Mouse (Mus musculus): ENCODE measurements around the gene Foxg1.

Gene Foxg1

GRCm38 (mm10) chr12:49386081-49386805 lies 3.8 kb downstream of the Foxg1 start:
- no peak for DNase-seq

- DNase-seq = no peak
These were observed 5.6 kb downstream of the Foxg1 start for GRCm38 (mm10) chr12:49387856-49388598.

DNA sequence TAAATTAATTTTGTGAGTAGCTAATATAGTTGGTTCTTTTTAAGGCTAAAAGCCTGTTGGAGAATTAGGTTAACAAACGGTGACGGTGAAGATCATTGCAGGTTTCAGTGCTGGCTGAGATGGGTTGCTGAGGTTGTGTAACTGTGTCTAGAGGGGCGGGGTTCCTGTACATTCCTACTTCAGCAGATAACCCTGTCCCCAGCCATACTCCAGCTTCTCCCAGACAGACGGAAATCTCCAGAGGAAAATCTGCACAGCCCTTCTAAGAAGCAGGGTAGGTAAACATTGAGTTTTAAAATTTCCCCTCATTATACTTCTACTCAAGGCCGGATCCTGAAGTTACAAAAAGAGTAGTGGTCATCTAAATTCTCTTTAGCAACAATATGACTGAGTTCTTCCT lies 7.2 kb downstream of the Foxg1 start:
- no peak for DNase-seq

DNA sequence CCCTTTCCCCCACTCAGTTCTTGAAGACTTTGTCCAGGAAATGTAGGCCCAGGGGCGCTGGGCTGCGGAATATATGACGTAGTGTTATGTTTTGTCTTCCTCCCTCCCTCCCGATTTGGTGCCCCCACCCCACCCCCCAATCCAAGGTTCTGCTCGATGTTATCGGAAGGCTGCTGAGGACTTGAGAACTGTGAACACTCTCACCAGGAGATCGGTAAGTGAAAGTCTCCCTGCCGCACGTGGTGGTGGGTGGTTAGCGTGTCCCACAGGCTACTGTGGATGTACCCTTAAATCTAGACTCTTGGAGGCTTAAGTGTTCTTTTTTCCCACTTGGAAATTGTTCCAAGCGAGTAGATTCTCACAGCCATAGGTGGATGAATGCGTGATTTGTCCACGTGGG lies 7.8 kb downstream of the Foxg1 start:
- no peak for DNase-seq

- no peak for DNase-seq
These were observed 8.5 kb downstream of the Foxg1 start for GRCm38 (mm10) chr12:49390926-49391304.

DNA sequence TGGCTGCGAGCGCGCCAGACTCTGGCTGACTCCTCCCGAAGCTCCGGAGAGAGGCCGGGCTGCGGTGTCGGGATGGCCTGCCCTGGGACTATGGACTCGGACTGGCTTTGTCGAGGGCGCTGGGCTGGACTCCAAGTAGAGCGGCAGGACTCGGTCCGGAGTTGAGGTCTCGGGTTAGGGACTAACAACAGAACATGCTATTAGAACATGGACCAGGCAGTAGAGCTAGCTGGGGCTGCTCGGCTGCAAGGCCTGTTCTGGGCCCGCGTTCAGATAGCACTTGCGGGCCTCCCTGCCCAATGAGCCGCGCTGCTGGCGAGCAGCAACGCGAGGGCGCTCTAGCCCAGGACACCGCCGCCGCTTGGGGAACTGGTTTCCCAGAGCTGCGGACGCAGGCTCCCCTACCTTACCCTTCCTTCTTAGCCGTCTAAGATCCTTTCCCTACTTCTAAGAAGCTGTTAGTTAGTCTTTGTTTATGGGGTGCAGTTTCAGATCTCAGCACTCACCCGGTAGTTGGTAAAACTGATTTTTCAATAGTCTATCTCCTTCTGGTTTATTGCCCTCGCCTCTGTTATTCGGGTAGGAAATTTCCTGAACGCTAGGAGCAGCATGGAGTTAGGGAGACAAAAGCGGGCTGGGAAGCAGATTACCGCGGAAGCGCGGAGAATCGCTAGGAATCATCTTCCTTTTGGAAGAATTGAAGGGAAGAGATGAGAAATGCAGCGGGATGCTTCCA lies 9.0 kb downstream of the Foxg1 start:
- peak; percentile 35 to 46 for DNase-seq

GRCm38 (mm10) chr12:49392041-49392390 lies 9.6 kb downstream of the Foxg1 start:
- no peak for DNase-seq

GRCm38 (mm10) chr12:49392876-49393275 lies 10.4 kb downstream of the Foxg1 start:
- DNase-seq = no peak

- no peak for DNase-seq
These were observed 11.2 kb downstream of the Foxg1 start for GRCm38 (mm10) chr12:49393639-49394038.

DNA sequence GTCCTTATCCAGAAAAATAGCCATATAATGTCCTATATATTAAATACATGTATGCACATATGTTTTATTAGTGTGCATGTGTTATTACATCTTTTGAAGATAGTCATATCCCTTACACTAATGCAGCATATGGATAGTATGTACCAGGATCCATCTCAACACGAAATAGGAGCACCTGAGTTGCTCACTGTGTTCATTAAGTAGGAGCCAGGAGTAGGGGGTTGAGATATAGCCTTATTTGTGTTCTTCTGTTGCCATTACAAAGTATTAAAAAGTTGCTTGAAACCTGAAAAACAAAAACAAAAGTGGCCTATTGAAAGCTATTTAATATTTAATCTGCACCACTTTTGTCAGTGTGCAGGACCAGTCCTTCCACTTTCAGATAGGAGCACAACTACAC lies 11.7 kb downstream of the Foxg1 start:
- no peak for DNase-seq

GRCm38 (mm10) chr12:49394836-49395235 lies 12.4 kb downstream of the Foxg1 start:
- no peak for DNase-seq

- no peak for DNase-seq
These were observed 13.5 kb downstream of the Foxg1 start for GRCm38 (mm10) chr12:49395969-49396368.

DNA sequence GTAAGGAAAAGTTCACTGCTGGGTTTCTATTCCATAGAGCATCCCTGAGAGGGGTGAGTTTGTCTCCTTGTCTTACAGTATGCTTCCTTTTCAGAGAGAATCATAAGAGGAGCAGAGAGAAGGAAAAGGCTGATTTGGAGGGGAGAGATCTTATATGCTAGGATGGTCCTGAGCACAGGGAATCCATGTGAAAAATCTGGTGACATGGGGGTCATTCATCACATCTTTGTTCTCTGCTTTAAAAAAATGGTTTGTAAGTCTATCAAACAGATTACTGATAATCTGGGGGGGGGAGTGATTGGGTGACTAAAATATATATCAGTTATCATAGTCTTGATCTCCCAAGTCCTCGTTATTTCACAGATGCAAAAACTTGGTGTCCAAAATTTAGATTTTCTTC lies 14.3 kb downstream of the Foxg1 start:
- DNase-seq = no peak

DNA sequence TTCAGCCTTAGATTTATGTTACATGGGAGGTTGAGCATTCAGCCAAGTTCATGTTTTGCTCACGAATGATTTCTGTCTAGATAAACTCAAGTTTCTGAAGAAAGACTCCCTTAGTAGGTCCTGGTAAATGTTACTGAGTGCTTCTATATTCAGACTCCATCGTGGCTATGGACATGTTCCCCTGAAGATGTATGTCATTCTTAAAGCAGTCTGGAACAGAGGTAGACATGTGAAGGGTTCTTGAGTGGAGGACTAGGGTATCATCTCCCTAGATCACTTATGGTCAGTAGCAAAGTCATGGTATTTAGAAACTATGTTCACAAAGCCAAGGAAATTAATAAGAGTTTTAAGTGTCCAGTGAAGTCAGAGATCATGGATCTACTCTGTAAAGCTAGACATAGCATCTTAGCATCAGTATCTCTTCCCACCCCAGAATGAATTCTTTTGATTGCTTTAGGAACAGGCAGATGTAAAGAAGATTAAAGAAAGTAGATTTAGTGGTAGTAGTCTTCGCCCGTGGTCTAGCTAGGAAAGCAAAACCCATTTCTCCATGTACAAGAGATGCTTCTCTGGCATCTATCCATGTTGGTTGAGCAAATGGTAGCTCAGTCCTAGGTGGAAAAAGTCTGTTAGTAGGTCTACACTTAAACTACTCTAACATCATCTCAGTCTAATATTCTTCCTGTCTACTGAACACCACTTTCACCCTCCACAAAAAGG lies 15.1 kb downstream of the Foxg1 start:
- no peak for DNase-seq

GRCm38 (mm10) chr12:49398163-49398540 lies 15.7 kb downstream of the Foxg1 start:
- no peak for DNase-seq

DNA sequence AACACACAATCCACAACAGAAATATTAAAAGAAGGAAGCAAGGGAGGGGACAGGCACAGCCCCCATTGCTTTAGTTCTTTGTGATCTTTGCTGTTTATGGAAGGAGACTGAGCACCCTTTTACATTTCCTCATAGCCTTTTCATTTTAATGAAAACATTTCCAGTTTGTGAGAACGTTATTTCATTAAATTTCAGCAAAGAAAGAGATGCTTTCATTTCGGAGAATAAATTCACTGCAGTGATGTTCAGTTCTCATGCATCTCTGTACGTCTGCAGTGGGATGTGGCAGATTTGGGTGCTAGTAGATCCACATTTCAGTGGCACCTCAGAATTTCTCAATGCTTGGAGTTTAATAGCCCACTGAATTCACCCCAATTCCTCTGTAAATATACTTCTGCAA lies 16.2 kb downstream of the Foxg1 start:
- DNase-seq = no peak

DNA sequence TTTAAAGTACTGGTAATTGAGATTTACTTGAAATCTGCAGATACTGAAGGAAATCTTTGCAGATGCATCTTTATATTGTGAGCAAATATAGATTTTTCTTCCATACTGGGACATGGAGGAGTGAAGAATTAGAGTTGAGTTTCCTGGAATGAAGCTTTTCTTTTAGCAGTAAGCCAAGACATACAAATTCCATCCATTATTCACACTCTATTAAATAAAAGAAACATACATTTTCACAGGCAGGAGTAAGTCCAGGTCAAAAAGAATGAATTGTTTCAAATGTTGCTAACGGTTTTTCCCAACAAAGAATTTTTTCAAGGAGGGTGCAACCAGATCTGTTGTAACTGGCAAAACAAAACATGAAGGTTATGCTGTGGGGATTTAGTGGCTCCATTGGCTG lies 17.2 kb downstream of the Foxg1 start:
- no peak for DNase-seq

- no peak for DNase-seq
These were observed 17.8 kb downstream of the Foxg1 start for GRCm38 (mm10) chr12:49400036-49400852.

DNA sequence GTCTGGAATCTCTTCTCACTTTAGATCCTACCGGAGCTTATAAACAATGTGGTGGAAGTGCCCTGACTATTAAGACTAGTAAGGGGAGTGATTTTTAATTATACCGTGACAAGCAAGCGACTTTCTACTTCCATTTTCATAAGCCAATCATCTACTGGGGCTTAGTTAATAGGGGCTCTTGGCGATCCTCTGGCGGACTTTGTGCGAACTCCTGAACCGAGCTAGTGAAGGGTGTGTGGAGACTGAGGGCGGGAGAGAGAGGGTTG lies 18.3 kb downstream of the Foxg1 start:
- no peak for DNase-seq

DNA sequence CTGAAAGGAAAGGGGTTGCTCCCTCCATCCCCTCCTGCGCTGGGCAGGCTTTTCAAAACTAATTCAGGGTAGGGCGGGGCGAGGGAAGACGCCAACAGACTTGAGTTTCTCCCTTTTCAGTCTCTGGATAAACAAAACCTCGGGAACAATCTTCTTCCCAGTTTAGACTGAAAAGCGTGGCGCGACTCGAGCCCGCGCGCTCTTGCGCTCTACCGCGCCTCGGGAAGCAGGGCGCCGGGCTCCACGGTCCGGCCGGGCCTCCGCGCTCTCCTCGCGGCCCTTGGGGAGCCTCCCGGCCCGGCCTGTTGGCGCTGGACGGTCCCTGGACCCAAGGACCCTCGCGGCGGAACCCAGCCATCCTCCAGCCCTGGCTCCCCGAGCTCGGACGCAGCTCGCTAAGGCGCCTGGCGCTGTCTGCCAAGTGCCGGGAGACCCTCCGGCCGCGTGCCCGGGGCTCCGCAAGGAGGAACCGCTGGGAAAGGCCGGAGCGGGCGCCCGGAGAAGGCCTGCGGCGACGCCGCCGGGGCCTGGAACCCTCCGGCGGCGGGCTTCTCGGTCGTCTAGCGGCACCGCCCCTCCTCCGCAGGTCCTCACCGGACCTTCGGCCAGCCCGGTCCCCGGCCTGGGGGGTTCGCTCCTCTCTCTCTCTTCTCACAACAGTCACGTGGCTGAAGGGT lies 18.8 kb downstream of the Foxg1 start:
- no peak for DNase-seq

GRCm38 (mm10) chr12:49401796-49402130 lies 19.3 kb downstream of the Foxg1 start:
- no peak for DNase-seq

- no peak for DNase-seq
These were observed 27.4 kb downstream of the Foxg1 start for GRCm38 (mm10) chr12:49409833-49410232.

Measured in cerebellum, postnatal 25 days (tissue).